Mouse (Mus musculus): ENCODE results near the gene Gm20219. TPM values are rescaled to one million over a fixed set of nuclear protein-coding genes. Genes with fewer than 3 reads are reported as not detected.

Gene Gm20219
- 0.23 and 1.0 TPM in 2 replicates for polyA plus RNA-seq (2015; fragmentation: Nextera tagmentation; extraction: Ambion mirVana)

GRCm38 (mm10) chr17:56554122-56554551 is at the start of gene Gm20219:
Gm20219 (minus strand) TSS chr17:56554387.
- no peak within 1 kb of the TSS for H3K9ac ChIP-seq
- H3K4me2 ChIP-seq: no peak within 1 kb of the TSS
- no peaks in the 10 kb centered on the region for H3K36me3 ChIP-seq
- ATAC-seq (replicated peaks; ENCODE audit: insufficient number of reproducible peaks, insufficient read depth, low FRiP score, low read depth): no peak
- WGBS: 68% methylated on average over 20 of the region's 20 CpGs
- H3K9me3 ChIP-seq (replicated peaks): no peaks in the 10 kb centered on the region
- no peak within 1 kb of the TSS for H3K4me3 ChIP-seq
- no peaks in the 10 kb centered on the region for H3K27me3 ChIP-seq
- no peak within 1 kb of the TSS for H3K27ac ChIP-seq
- no peaks in the 10 kb centered on the region for H3K4me1 ChIP-seq (replicated peaks)

GRCm38 (mm10) chr17:56604070-56604380 is 49.8 kb upstream of the Gm20219 start:
- Histone ChIP-seq H3K27ac (no peak overlapping the region), H3K9me3 (replicated peaks) (no peaks in the 10 kb centered on the region), H3K36me3 (peaks cover 86% of the 10 kb centered on the region), H3K9ac (no peak overlapping the region), H3K4me1 (replicated peaks) (peaks cover 11% of the 10 kb centered on the region), H3K4me3 (no peak overlapping the region), H3K27me3 (no peaks in the 10 kb centered on the region), H3K4me2 (no peak overlapping the region)
- ATAC-seq (replicated peaks; ENCODE audit: insufficient number of reproducible peaks, insufficient read depth, low FRiP score, low read depth): no peak
- WGBS: 89% methylated on average over 9 of the region's 9 CpGs

GRCm38 (mm10) chr17:56603186-56604069 is 49.2 kb upstream of the Gm20219 start:
- Histone ChIP-seq H3K9me3 (replicated peaks) (no peaks in the 10 kb centered on the region), H3K36me3 (peaks cover 86% of the 10 kb centered on the region), H3K4me1 (replicated peaks) (peaks cover 6% of the 10 kb centered on the region), H3K4me2 (no peak overlapping the region), H3K9ac (no peak overlapping the region), H3K27ac (no peak overlapping the region), H3K27me3 (no peaks in the 10 kb centered on the region), H3K4me3 (no peak overlapping the region)
- WGBS: 93% methylated on average over 28 of the region's 28 CpGs
- ATAC-seq (replicated peaks; ENCODE audit: insufficient number of reproducible peaks, insufficient read depth, low FRiP score, low read depth): no peak

- Histone ChIP-seq H3K4me2 (no peak overlapping the region), H3K9ac (no peak overlapping the region), H3K9me3 (replicated peaks) (no peaks in the 10 kb centered on the region), H3K36me3 (peaks cover 93% of the 10 kb centered on the region), H3K4me1 (replicated peaks) (peaks cover 11% of the 10 kb centered on the region), H3K4me3 (no peak overlapping the region), H3K27me3 (no peaks in the 10 kb centered on the region), H3K27ac (no peak overlapping the region)
- no peak for ATAC-seq (replicated peaks; ENCODE audit: insufficient number of reproducible peaks, insufficient read depth, low FRiP score, low read depth)
- WGBS: 81% methylated on average over 8 of the region's 8 CpGs
Measured at GRCm38 (mm10) chr17:56593527-56594271, 39.5 kb upstream of the Gm20219 start.

- no peak for ATAC-seq (replicated peaks; ENCODE audit: insufficient number of reproducible peaks, insufficient read depth, low FRiP score, low read depth)
- no peak overlapping the region for H3K4me2 ChIP-seq
- no peak overlapping the region for H3K9ac ChIP-seq
- peaks cover 22% of the 10 kb centered on the region for H3K4me1 ChIP-seq (replicated peaks)
- H3K9me3 ChIP-seq (replicated peaks): no peaks in the 10 kb centered on the region
- H3K27me3 ChIP-seq: no peaks in the 10 kb centered on the region
- peaks cover 96% of the 10 kb centered on the region for H3K36me3 ChIP-seq
- no peak overlapping the region for H3K4me3 ChIP-seq
- no peak overlapping the region for H3K27ac ChIP-seq
Measured at GRCm38 (mm10) chr17:56592553-56592952, 38.4 kb upstream of the Gm20219 start.

- Histone ChIP-seq H3K27ac (no peak overlapping the region), H3K27me3 (no peaks in the 10 kb centered on the region), H3K4me1 (replicated peaks) (peaks cover 40% of the 10 kb centered on the region), H3K9me3 (replicated peaks) (no peaks in the 10 kb centered on the region), H3K36me3 (peaks cover 64% of the 10 kb centered on the region), H3K4me2 (no peak overlapping the region), H3K9ac (no peak overlapping the region), H3K4me3 (no peak overlapping the region)
- no peak for ATAC-seq (replicated peaks; ENCODE audit: insufficient number of reproducible peaks, insufficient read depth, low FRiP score, low read depth)
- 96% methylated on average over 4 of the region's 4 CpGs for WGBS
Measured at GRCm38 (mm10) chr17:56588921-56589320, 34.7 kb upstream of the Gm20219 start.

GRCm38 (mm10) chr17:56587773-56588172 is 33.6 kb upstream of the Gm20219 start:
- ATAC-seq (replicated peaks; ENCODE audit: insufficient number of reproducible peaks, insufficient read depth, low FRiP score, low read depth): no peak
- peaks cover 47% of the 10 kb centered on the region for H3K4me1 ChIP-seq (replicated peaks)
- no peak overlapping the region for H3K4me3 ChIP-seq
- no peaks in the 10 kb centered on the region for H3K9me3 ChIP-seq (replicated peaks)
- H3K27me3 ChIP-seq: no peaks in the 10 kb centered on the region
- no peak overlapping the region for H3K9ac ChIP-seq
- H3K4me2 ChIP-seq: no peak overlapping the region
- H3K27ac ChIP-seq: no peak overlapping the region
- 56% methylated on average over 1 of the region's 1 CpGs for WGBS
- H3K36me3 ChIP-seq: peaks cover 53% of the 10 kb centered on the region

GRCm38 (mm10) chr17:56585171-56585821 is 31.1 kb upstream of the Gm20219 start:
- under 1% methylated on average over 60 of the region's 61 CpGs for WGBS
- no peaks in the 10 kb centered on the region for H3K9me3 ChIP-seq (replicated peaks)

GRCm38 (mm10) chr17:56584257-56585130 is 30.3 kb upstream of the Gm20219 start, which contains the start of the genes Safb2 and Safb:
Safb2 (minus strand) TSS chr17:56584585.
Safb (plus strand) TSS chr17:56584825.
- ATAC-seq (replicated peaks; ENCODE audit: insufficient number of reproducible peaks, insufficient read depth, low FRiP score, low read depth): peak; percentile 94
- WGBS: under 1% methylated on average over 95 of the region's 101 CpGs
- peaks cover 49% of the 10 kb centered on the region for H3K36me3 ChIP-seq
- H3K27ac ChIP-seq: peak within 1 kb of the TSS; percentile 97
- H3K4me1 ChIP-seq (replicated peaks): peaks cover 55% of the 10 kb centered on the region
- H3K4me2 ChIP-seq: peak within 1 kb of the TSS; percentile 74
- no peaks in the 10 kb centered on the region for H3K27me3 ChIP-seq
- peak within 1 kb of the TSS; percentile 96 for H3K9ac ChIP-seq
- H3K4me3 ChIP-seq: peak within 1 kb of the TSS; percentile 93
- H3K9me3 ChIP-seq (replicated peaks): no peaks in the 10 kb centered on the region

More at GRCm38 (mm10) chr17:56585171-56585821, 31.1 kb upstream of the Gm20219 start:
- Histone ChIP-seq H3K4me3 (peak overlapping the region; percentile 92), H3K27me3 (no peaks in the 10 kb centered on the region), H3K9ac (peak overlapping the region; percentile 92), H3K36me3 (peaks cover 49% of the 10 kb centered on the region), H3K27ac (peak overlapping the region; percentile 96), H3K4me1 (replicated peaks) (peaks cover 55% of the 10 kb centered on the region), H3K4me2 (peak overlapping the region; percentile 73)
- ATAC-seq (replicated peaks; ENCODE audit: insufficient number of reproducible peaks, insufficient read depth, low FRiP score, low read depth): no peak

GRCm38 (mm10) chr17:56583611-56584256 is 29.5 kb upstream of the Gm20219 start:
- Histone ChIP-seq H3K9ac (peak overlapping the region; percentile 96), H3K4me2 (peak overlapping the region; percentile 74), H3K27ac (peak overlapping the region; percentile 97), H3K4me3 (peak overlapping the region; percentile 93), H3K27me3 (no peaks in the 10 kb centered on the region), H3K36me3 (peaks cover 47% of the 10 kb centered on the region), H3K9me3 (replicated peaks) (no peaks in the 10 kb centered on the region), H3K4me1 (replicated peaks) (peaks cover 52% of the 10 kb centered on the region)
- peak; percentile 15; the same call in 1 of the 2 replicates for ATAC-seq (replicated peaks; ENCODE audit: insufficient number of reproducible peaks, insufficient read depth, low FRiP score, low read depth)
- under 1% methylated on average over 33 of the region's 33 CpGs for WGBS

Data from heart, embryonic 15.5 days (tissue).